Mouse (Mus musculus) olfactory bulb, adult 2 months (tissue): Measurements from ENCODE around the gene Gm28048.

ENCODE experiments used
- CTCF ChIP-seq: fragments of 200-500 bp; IDR thresholded peaks from 2 replicates; pipeline ENCODE4 v1.5.1; 2012; ENCODE audit warnings: low read depth, mild to moderate bottlenecking, low read length, moderate library complexity; ENCODE audit not compliant: insufficient read depth
- POLR2A ChIP-seq: fragments of 200-500 bp; IDR thresholded peaks from 2 replicates; pipeline ENCODE4 v1.6.1; 2012; ENCODE audit warnings: mild to moderate bottlenecking, low read depth, low read length, moderate library complexity; ENCODE audit not compliant: insufficient read depth

DNA sequence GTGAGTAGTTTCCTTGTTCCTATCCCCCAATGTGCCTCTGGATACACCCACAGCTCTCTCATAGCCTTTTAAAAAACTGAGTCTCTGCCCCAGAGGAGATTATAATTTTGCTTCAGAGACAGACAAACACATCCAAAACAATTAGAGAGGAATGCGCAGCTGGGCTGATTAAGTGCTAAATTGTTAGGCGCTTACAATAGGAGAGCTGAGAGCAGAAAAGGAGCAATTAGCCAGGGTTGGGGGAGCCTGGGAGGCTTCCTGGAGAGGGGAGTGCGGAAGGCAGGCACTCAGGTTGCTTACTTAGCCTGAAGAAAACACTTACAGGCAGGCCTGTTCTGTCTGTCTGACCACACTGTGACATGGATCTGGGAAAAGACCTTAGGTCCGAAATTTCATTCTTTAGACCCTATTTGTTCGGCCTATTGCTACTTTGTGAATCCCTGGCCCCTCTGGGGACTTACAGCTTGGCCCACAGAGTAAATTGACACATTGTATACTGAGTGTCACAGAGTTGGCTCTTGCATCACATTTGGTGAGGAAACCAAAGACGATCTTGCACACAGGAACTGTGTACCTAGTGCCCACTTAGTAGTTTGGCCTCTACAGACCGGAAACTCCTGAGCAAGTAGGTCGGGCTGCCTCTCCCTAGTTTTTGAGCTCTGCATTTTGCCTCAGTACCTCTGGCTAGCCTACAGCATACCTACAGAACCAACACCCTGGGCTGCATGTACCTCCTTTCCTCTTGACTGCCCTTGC, 117.4 kb downstream of the Gm28048 start:
- TF ChIP-seq CTCF (no peak), POLR2A (no peak)
